Mouse (Mus musculus): ENCODE measurements around the gene Dusp23. TPM values are rescaled to one million over a fixed set of nuclear protein-coding genes. Genes with fewer than 3 reads are reported as not detected.

Gene Dusp23
- polyA plus RNA-seq, 1 experiment from 2014 or later = 7.7 TPM

Other genes starting within 250 kb of the Dusp23 start
- 0.27 and 0.28 TPM in 2 replicates for gene Slamf9, start 157.6 kb downstream of the Dusp23 start, polyA plus RNA-seq (2014; fragmentation: Nextera tagmentation; extraction: Ambion mirVana)
- gene Igsf9, start 151.2 kb downstream of the Dusp23 start, polyA plus RNA-seq (2014; fragmentation: Nextera tagmentation; extraction: Ambion mirVana) = 83.2 and 94.4 TPM in 2 replicates
- 38.5 and 38.6 TPM in 2 replicates for gene Tagln2, start 132.9 kb downstream of the Dusp23 start, polyA plus RNA-seq (2014; fragmentation: Nextera tagmentation; extraction: Ambion mirVana)
- gene Cfap45, start 112.2 kb downstream of the Dusp23 start, polyA plus RNA-seq (2014; fragmentation: Nextera tagmentation; extraction: Ambion mirVana) = 1.2 and 1.3 TPM in 2 replicates
- 0.17 TPM in 1 of 2 replicates, not detected in the other for gene Vsig8, start 77.0 kb downstream of the Dusp23 start, polyA plus RNA-seq (2014; fragmentation: Nextera tagmentation; extraction: Ambion mirVana)
- not detected in 2 replicates for gene Slamf8, start 42.4 kb downstream of the Dusp23 start, polyA plus RNA-seq (2014; fragmentation: Nextera tagmentation; extraction: Ambion mirVana)
- gene Fcrl6, start 30.4 kb downstream of the Dusp23 start, polyA plus RNA-seq (2014; fragmentation: Nextera tagmentation; extraction: Ambion mirVana) = 0.19 TPM in 1 of 2 replicates, not detected in the other
- gene Crp, start 65.1 kb upstream of the Dusp23 start, polyA plus RNA-seq (2014; fragmentation: Nextera tagmentation; extraction: Ambion mirVana) = not detected in 2 replicates

Data from forebrain, embryonic 11.5 days (tissue).